Mouse (Mus musculus): ENCODE results near the gene Gm20532.
A peak's percentile ranks its signal among the peaks of the same experiment; 100 is the strongest.

The Gm20532 gene

DNA sequence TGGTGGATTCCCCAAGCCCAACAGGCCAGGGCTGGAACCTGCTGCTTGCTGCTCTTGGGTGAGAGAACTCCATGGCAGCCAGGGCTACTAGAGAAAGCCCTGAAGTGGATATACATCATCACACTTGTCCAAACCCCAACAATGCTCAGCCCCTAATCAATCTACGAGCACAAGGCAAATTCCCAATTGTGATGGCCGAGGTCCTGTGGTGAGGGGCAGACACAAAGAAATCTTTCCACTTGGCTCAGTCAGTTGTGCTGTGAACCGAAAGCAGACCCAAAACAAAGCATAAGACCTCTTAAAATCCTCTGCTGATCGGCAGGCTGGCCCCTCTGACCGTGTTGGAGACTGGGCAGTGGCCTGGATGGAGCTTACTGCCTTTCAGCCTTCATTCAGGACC is 11.6 kb upstream of the Gm20532 start:
- no peak for DNase-seq

DNA sequence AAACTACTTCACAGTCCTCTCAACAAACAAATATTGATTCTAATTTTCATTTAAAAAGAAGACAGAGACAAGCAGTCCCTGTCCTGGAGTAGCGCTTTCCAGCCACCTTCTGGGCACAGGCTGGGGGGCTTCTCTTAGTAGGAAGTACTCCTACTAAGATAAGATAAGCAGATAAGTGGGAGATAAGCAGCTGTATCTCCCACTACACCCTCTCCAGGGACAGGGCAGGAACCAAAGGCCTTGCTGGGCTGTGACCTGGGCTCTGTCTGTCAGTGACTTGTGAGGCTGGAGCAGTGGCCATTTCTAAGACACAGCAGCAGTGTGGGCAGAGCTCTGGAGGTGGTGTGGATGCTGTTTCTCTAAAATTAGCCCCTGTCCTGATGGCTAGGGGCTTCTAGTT is 11.1 kb upstream of the Gm20532 start:
- DNase-seq: no peak

DNA sequence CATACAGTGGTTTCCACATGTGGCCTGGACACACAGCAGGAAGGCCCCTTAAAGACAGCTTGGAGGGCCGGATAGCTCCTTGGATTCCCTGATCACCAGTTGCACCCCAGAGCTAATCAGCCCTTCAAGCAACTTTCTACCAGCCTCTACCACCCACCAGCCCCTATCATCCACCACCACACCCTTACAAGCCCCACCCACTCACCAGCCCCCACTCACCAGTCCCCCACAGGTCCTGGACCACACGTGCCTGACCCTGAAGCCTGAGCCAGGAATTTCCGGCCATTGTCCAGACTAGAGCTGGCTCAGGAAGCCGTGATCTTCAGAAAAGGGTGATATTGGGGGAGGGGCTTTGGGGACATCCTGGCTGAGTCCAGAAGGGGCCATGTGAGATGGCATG is 10.6 kb upstream of the Gm20532 start:
- DNase-seq: peak; percentile 76

DNA sequence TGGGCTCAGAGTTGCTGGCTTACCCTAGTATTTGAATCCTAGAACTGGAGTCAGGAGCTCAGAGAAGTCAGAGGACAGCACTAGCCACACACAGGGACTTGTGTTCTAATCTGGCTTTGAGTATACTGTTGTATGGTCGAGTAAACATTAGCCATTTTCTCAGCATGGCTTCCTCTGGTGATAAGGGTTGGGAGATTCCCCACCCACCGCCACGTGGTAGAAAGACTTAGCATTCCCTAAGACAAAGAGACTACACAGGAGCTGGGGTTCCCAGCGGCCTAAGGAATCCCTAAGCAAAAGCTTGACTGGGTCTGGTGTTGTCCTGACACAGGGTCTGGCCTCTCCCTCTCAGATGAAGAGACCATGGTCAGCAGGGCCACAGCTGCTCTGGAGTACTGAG is 10.0 kb upstream of the Gm20532 start:
- DNase-seq: no peak

GRCm38 (mm10) chr2:26578369-26578768 is 8.1 kb upstream of the Gm20532 start:
- DNase-seq: peak; percentile 60

DNA sequence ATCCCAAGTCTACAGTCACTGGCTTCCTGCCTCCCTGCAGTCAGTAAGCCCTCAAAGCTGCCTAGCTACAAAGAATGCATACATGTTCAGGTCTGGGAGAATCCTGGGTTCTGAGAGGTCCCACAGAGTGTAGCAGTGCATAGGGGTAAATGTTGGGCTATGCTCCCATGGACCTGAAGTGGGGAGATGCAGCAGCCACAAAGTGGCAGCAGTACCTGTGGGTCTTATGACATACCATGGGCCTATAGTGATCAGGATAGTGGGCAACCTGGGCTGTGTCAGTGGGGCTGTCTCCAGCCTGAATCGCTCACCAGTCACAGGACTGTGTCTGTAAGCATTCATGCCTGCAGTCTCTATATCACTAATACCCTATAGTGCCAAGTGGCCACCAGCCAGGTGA is 6.7 kb upstream of the Gm20532 start, which contains the start of gene Egfl7:
TSS of gene Egfl7 (plus strand) at position 301 of the 400 bp plus-strand sequence.
- no peak for DNase-seq

GRCm38 (mm10) chr2:26580751-26581150 is 5.7 kb upstream of the Gm20532 start:
- no peak for DNase-seq

DNA sequence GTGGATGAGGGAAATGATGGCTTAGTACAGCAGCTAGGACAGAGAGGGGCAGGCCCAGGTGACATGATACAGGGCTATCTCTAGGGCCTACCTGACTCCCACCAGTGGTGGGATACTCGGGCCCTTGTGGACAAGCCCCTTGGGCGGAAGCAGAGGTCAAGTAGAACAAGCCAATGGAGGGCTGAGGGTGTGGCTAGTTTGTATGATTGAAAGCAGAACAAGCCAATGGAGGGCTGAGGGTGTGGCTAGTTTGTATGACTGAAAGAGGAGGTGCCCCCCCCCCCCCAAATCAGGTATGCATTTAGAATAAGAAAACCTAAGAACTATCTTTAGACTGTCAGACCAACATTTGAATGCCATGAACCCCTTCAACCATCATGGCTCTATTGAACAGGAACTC is 4.2 kb upstream of the Gm20532 start:
- DNase-seq: no peak

- no peak for DNase-seq
These were observed 3.7 kb upstream of the Gm20532 start for GRCm38 (mm10) chr2:26582741-26583140.

DNA sequence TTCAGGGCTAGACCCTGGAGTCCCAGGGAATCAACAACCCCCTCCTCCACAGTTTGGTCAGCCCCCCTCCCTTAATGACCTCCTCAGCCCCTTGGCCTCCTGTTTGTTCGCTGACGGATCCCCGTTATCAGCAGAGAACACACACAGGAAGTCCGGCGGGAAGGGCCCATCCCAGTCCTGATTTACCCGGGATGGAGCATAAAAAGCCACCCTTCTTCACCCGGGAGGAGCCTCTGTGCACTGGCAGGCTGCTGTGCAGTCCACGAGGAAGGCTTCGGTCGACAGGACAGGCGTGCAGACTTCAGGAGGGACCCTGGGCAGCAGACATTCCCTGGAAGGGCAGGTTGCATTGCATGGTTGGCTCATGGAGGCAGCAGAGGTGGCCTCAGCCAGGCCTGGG is 2.8 kb upstream of the Gm20532 start:
- peak; percentile 85 for DNase-seq

DNA sequence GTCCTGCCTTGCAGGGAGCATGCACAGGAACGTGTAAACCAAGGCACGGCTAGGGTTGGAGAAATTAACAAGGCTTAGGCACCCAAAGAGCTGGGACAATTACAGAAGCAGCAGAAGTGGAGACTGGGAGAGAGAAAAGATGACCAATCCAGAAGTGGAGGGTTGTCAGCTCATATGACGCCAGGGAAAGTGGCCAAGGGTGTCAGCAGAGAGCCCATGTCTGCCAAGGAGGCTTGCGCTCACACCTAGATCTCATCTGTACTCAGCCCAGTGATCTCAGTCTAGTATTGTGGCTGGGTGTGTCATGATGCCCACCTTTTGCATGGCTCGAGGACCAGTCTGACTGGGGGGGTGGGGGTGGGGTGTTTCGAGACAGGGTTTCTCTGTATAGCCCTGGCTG is 726 bp upstream of the Gm20532 start:
- DNase-seq: peak; percentile 23

DNA sequence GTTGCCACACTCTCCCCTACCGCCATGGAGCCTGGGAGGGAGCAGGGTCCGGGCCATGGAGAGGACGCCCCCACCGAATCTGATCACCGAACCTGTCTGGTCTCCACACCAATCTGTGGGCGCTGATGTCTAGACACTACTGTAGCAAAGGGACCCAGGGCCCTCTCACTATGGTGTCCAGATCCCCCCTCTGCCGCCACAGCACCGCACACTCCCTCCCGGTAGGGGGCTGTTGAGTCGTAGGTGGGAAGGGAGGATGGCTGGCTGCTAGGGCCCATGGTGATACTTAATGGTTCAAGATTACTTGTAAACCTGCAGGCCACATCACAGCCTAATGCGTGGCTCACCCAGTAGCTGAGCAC is 586 bp downstream of the Gm20532 start:
- no peak for DNase-seq

DNA sequence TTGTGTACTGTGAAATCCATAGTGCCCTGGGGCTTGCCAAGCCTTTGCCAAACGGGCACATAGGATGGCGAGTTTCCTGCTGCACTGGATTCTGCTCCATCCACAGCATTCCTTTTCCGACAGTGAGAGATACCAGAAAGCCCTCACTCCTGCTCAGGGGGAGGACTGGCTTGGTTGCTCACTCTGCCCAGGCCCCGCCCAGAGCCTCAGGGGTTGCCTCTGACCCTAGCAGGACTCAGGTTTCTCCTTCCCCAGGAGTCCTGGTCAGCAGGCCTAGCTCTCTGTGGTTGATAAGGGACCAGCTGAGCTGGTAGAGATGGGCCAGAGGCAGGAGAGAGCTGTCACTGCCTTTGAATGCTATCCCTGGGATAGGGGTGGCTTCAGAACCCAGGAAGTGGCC is 2.1 kb downstream of the Gm20532 start:
- no peak for DNase-seq

DNA sequence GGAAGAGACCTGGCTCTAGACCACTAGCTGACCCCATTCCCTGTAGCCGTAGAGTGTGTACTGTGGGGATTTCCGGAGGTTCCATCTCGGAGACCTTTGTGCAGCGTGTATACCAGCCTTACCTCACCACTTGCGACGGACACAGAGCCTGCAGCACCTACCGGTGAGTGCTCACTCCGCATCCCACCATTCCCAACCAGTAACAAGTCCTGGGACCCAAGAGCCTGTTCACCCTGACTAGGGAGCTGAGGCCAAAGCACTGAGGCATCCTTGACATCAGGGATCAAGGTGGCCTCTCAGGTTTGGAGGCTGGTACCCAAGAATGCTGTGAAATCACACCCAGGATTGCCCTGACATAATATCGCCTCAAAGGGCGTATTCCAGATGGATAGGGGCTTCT is 2.8 kb downstream of the Gm20532 start:
- DNase-seq: peak; percentile 3

DNA sequence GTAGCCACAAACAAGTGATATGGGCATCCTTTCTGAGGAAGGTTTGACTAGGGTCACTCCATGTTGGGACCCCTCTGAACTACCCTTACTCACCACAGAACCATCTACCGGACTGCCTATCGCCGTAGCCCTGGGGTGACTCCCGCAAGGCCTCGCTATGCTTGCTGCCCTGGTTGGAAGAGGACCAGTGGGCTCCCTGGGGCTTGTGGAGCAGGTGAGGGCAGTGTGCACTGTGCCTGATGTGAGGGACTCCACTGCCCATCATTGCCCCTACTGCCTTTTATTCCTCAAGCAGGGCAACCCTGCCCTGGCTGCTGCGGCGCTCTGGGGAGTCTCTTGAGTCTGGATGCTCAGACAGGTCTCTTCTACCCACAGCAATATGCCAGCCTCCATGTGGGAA is 3.8 kb downstream of the Gm20532 start:
- DNase-seq: no peak

- peak; percentile 35 for DNase-seq
These were observed 4.5 kb downstream of the Gm20532 start for GRCm38 (mm10) chr2:26590962-26591361.

DNA sequence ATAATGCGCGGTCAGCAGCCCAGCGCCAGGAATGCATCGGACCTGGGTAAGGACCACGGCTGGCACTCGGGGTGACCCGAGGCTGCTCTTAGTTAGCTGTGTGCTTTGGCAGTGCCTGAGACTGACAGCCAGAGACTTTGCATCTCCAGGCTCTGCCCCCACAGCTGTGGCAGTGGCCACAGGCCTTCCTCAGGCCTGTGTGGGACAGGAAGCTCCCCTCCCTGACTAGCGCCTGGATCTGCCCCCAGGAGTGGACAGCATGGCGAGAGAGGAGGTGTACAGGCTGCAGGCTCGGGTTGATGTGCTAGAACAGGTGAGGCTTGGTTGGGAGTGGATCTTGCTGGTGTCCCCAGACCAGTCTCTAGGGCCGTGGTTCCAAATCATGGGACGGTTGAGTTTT is 5.0 kb downstream of the Gm20532 start:
- DNase-seq: peak; percentile 15

- peak; percentile 32 for DNase-seq
These were observed 7.0 kb downstream of the Gm20532 start for GRCm38 (mm10) chr2:26593211-26594021.

GRCm38 (mm10) chr2:26594022-26594346 is 7.5 kb downstream of the Gm20532 start:
- DNase-seq: peak; percentile 83

GRCm38 (mm10) chr2:26594461-26594933 is 8.1 kb downstream of the Gm20532 start:
- DNase-seq: peak; percentile 50

GRCm38 (mm10) chr2:26594934-26595724 is 8.7 kb downstream of the Gm20532 start:
- DNase-seq: peak; percentile 27

- DNase-seq: peak; percentile 13
These were observed 9.4 kb downstream of the Gm20532 start for GRCm38 (mm10) chr2:26595725-26596435.

DNA sequence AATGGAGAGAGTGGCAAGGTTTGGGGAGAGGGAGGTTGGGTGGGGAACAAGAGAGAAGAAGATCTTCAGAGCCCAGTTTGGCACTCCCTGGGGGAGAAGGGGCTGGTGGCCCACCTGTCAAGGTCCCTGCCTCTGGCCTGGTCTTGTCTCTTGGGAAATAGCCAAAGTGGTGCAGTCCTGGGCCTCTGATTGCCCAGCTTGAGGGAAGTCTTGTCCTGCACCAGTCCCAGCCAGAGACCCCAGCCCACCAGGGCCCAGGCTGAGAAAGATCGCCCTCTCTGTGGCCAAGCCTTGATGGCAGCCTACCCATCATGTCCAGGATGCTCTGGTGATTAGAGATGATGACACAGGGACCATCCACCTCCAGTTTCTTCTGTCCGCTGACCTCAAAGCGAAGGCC is 10.5 kb downstream of the Gm20532 start:
- peak; percentile 4 for DNase-seq

DNA sequence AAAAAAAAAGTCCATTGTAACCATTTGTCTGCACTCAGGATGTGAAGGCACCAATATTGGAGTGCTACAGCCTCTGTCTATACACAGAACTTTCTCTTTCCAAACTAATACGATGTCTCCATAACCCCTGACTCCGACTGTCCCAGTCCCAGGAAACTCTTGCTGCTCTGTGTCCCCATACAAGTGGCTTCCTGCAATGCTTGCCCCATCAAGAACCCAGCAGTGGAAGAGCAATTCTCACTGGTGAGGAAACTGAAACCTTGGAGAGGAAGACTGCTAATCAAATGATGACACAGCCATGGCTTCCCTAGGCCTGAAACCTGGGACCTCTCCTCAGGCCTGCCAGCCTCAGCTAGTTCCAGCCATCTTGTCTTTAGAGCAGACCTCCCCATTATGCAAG is 11.4 kb downstream of the Gm20532 start:
- DNase-seq: no peak
